Mouse (Mus musculus): ENCODE measurements around the gene Aebp1.

GRCm38 (mm10) chr11:5829327-5829726, 32.4 kb upstream of the Aebp1 start:
- TF ChIP-seq CTCF (IDR thresholded peaks at IDR 0.05; ENCODE audit: borderline replicate concordance, insufficient read depth, low read length) (no peak), POLR2A (IDR thresholded peaks at IDR 0.05; ENCODE audit: low read depth, low read length) (no peak)
